Mouse (Mus musculus) erythroblast, embryonic 14.5 days (primary cell): ENCODE measurements around the gene Atg2a.

Experiments used
- GATA1 ChIP-seq: IDR thresholded peaks from 2 replicates; pipeline ENCODE4 v1.6.1; 2012; ENCODE audit warnings: low read length, inconsistent platforms, mixed read lengths
- TAL1 ChIP-seq: IDR thresholded peaks from 3 replicates; pipeline ENCODE4 v1.6.1; 2012; ENCODE audit warnings: low read length, inconsistent platforms, mixed read lengths

- TF ChIP-seq TAL1 (no peak), GATA1 (no peak)
Measured at GRCm38 (mm10) chr19:6302114-6302513, 60.6 kb downstream of the Atg2a start.
